15 mouse cellular contexts compared by ENCODE assay signal in the genomic region with DNA sequence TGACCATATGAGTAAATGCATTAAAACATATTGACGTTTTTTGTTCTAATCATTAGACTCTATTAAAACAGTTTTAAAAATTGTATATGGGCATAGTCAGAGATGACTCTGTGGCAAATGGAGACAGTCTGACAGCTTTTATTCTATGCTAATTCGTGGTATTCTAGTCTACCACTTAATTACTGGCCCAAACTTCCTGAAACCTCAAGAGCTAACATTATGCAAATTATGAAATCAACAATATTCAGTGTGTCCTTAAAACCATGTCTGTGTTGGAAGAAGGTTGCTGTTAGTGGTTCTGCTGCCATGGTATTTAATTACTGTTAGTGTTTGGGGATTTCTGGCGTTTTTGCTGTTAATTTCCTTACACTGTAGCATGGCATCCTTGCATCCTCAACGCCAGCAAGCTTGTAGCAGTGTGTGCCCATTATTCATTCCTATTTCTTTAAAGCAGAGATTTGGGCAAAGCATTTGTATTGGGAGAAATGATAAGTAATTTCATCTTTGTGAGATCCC. TPM values are rescaled to one million over a fixed set of nuclear protein-coding genes. Genes with fewer than 3 reads are reported as not detected.
"Had no signal": no experiment of that assay in that cellular context is flagged by ENCODE, and none has a peak within 500 bp of the region (broad histone marks: within the 10 kb centered on the region; RNA-seq: fewer than 3 reads in every experiment).

No protein-coding gene starts in this region.

- ATAC-seq: liver, embryonic 12.5 days had no signal

- H3K4me3 ChIP-seq: left cerebral cortex, adult 2 months; limb, embryonic 10.5 days; liver, embryonic 12.5 days; myocyte; neural tube, embryonic 15.5 days had no signal

- H3K27ac ChIP-seq: left cerebral cortex, adult 2 months; limb, embryonic 10.5 days; liver, embryonic 12.5 days; neural tube, embryonic 15.5 days had no signal

- H3K36me3 ChIP-seq: limb, embryonic 10.5 days; liver, embryonic 12.5 days; neural tube, embryonic 15.5 days had no signal

- H3K4me2 ChIP-seq: liver, embryonic 12.5 days; lung, embryonic 14.5 days; neural tube, embryonic 15.5 days had no signal

- H3K27me3 ChIP-seq: liver, embryonic 12.5 days; neural tube, embryonic 15.5 days had no signal

- H3K4me1 ChIP-seq: limb, embryonic 10.5 days; liver, embryonic 12.5 days; neural tube, embryonic 15.5 days had no signal

- DNase-seq: kidney, adult 8-10 months; kidney, postnatal 25 days; lung, embryonic 14.5 days; lung, postnatal 10 days; lung, postnatal 4 days; right cerebral cortex, postnatal 4 days; spleen, adult 18-20 months; thymus, adult 18-20 months; thymus, postnatal 14 days had no signal

- H3K9me3 ChIP-seq: limb, embryonic 10.5 days; liver, embryonic 12.5 days; neural tube, embryonic 15.5 days had no signal

- H3K9ac ChIP-seq: liver, embryonic 12.5 days; lung, embryonic 14.5 days; neural tube, embryonic 15.5 days had no signal

RNA-seq across cellular contexts. Expression of a gene that starts 12.6 kb away (rescaled TPM):
- polyA plus RNA-seq: liver, embryonic 16.5 days; myocyte had no signal
